In the genomic region with DNA sequence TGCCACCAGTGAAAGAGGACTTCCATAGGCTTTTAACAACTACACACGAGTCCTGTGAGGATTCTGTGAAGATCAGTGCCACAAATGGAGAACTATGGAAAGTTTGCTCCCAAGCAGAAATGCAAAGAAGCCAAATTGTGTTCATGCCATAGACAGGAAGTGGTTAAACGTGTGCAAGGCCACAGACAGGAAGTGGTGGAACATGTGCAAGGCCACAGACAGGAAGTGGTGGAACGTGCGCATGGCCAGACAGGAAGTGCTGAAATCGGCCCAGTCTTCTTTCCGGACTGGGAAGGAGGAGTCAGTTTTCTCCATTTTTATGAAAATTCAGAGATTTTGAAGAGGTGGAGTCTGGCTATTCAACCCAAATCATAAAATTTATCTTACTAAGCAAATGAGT, we compare ENCODE assay signal across 13 mouse cellular contexts.
DNase-seq lines count a peak whose midpoint lies in the region; ATAC-seq lines count a peak whose summit lies in the region.
"Had no signal": no experiment of that assay in that cellular context is flagged by ENCODE, and none has a peak within 500 bp of the region (broad histone marks: within the 10 kb centered on the region; RNA-seq: fewer than 3 reads in every experiment).

No protein-coding gene starts in this region.

- peak; percentile 7 for DNase-seq in CD4-positive, CD25-positive, alpha-beta regulatory T cell, adult 2 months (ENCODE audit: low read depth, low spot score)
- peak; percentile 26 for DNase-seq in thymus, postnatal 25 days
- DNase-seq in T-cell, adult 2 months (ENCODE audit: low spot score): no peak
- no peak for DNase-seq in ovary, postnatal 10 days (ENCODE audit: low spot score)
- no peak for DNase-seq in ovary, adult 18-20 months (ENCODE audit: low spot score)
- DNase-seq: adrenal gland, postnatal 14 days; heart, postnatal 36 days; kidney, postnatal 36 days; lung, adult 2 months; right cerebral cortex, postnatal 4 days had no signal

- peak; percentile 100 for ATAC-seq in common myeloid progenitor, adult 5-6 weeks (replicated peaks; ENCODE audit: low read depth, poor library complexity, severe bottlenecking)
- peak; percentile 100 for ATAC-seq in megakaryocyte progenitor cell, adult 5-6 weeks (replicated peaks; ENCODE audit: poor library complexity)
- ATAC-seq: intestine, postnatal 0 days had no signal

Comparison
In these comparisons a context has a peak if more than half of its experiments do, and no peak if none do; other contexts are left out.
1. DNase-seq: peak in CD4-positive, CD25-positive, alpha-beta regulatory T cell, adult 2 months (single experiment) and thymus, postnatal 25 days (single experiment); none in T-cell, adult 2 months (single experiment), ovary, postnatal 10 days (single experiment) and ovary, adult 18-20 months (single experiment).